Mouse (Mus musculus): ENCODE measurements around the gene Olfr572. TPM values are rescaled to one million over a fixed set of nuclear protein-coding genes. Genes with fewer than 3 reads are reported as not detected.

Gene Olfr572
- polyA plus RNA-seq, 1 experiment, result not detected

DNA sequence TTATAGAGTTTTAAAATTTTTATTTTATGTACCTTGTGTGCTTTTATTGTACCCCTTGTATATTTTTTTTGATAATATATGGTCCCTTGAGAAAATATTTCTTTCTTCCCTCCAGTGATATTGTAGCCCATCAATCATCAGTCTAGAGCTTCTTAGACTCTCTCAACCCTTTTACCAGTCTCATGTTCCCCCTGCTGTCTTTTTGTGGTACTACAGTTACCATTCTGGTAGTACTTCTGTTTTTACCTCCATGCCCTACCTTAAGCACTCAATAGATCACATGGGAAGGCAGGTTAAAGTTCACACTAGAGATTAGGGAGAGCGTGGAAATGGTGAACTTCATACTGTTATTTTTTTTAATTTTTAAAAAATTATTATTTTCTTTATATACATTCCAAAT, 4.6 kb upstream of the Olfr572 start:
- no peak for DNase-seq
- no peaks in the 10 kb centered on the region for H3K4me1 ChIP-seq (replicated peaks; ENCODE audit: control insufficient read depth, insufficient read depth, low read length)
- 13% methylated on average over 1 of the region's 1 CpGs for WGBS
- H3K27ac ChIP-seq (ENCODE audit: control insufficient read depth, insufficient read depth, low read length), result no peak overlapping the region
- no peak overlapping the region for H3K4me3 ChIP-seq (ENCODE audit: control insufficient read depth, insufficient read depth, low read length)
- TF ChIP-seq CTCF (IDR thresholded peaks at IDR 0.05; ENCODE audit: borderline replicate concordance, control insufficient read depth, extremely low read depth, insufficient read depth, low read length, poor library complexity) (no peak), POLR2A (IDR thresholded peaks at IDR 0.05; ENCODE audit: control insufficient read depth, extremely low read depth, insufficient read depth, low read length, poor library complexity) (no peak)
- H3K27me3 ChIP-seq (ENCODE audit: control insufficient read depth, insufficient read depth, low read length), result no peaks in the 10 kb centered on the region
- H3K36me3 ChIP-seq (ENCODE audit: control insufficient read depth, insufficient read depth, low read length), result no peaks in the 10 kb centered on the region

- Histone ChIP-seq H3K27me3 (ENCODE audit: control insufficient read depth, insufficient read depth, low read length) (no peaks in the 10 kb centered on the region), H3K27ac (ENCODE audit: control insufficient read depth, insufficient read depth, low read length) (no peak overlapping the region), H3K4me1 (replicated peaks; ENCODE audit: control insufficient read depth, insufficient read depth, low read length) (no peaks in the 10 kb centered on the region), H3K4me3 (ENCODE audit: control insufficient read depth, insufficient read depth, low read length) (no peak overlapping the region), H3K36me3 (ENCODE audit: control insufficient read depth, insufficient read depth, low read length) (no peaks in the 10 kb centered on the region)
- no peak for DNase-seq
- no peak for TF ChIP-seq POLR2A (IDR thresholded peaks at IDR 0.05; ENCODE audit: control insufficient read depth, extremely low read depth, insufficient read depth, low read length, poor library complexity)
- no peak for TF ChIP-seq CTCF (IDR thresholded peaks at IDR 0.05; ENCODE audit: borderline replicate concordance, control insufficient read depth, extremely low read depth, insufficient read depth, low read length, poor library complexity)
- 25% methylated on average over 3 of the region's 3 CpGs for WGBS
Measured at GRCm38 (mm10) chr7:102927105-102927504, 2.9 kb downstream of the Olfr572 start.

GRCm38 (mm10) chr7:102942475-102942874, 18.3 kb downstream of the Olfr572 start, which contains the start of gene Olfr573-ps1:
TSS of gene Olfr573-ps1 (minus strand) at chr7:102942575.
- H3K4me3 ChIP-seq (ENCODE audit: control insufficient read depth, insufficient read depth, low read length), result no peak within 1 kb of the TSS
- no peaks in the 10 kb centered on the region for H3K27me3 ChIP-seq (ENCODE audit: control insufficient read depth, insufficient read depth, low read length)
- 93% methylated on average over 2 of the region's 2 CpGs for WGBS
- no peak within 1 kb of the TSS for H3K27ac ChIP-seq (ENCODE audit: control insufficient read depth, insufficient read depth, low read length)
- DNase-seq, result no peak
- H3K4me1 ChIP-seq (replicated peaks; ENCODE audit: control insufficient read depth, insufficient read depth, low read length), result no peaks in the 10 kb centered on the region
- H3K36me3 ChIP-seq (ENCODE audit: control insufficient read depth, insufficient read depth, low read length), result no peaks in the 10 kb centered on the region
- no peak for TF ChIP-seq CTCF (IDR thresholded peaks at IDR 0.05; ENCODE audit: borderline replicate concordance, control insufficient read depth, extremely low read depth, insufficient read depth, low read length, poor library complexity)
- no peak for TF ChIP-seq POLR2A (IDR thresholded peaks at IDR 0.05; ENCODE audit: control insufficient read depth, extremely low read depth, insufficient read depth, low read length, poor library complexity)

GRCm38 (mm10) chr7:102943417-102943816, 19.2 kb downstream of the Olfr572 start:
- no peaks in the 10 kb centered on the region for H3K27me3 ChIP-seq (ENCODE audit: control insufficient read depth, insufficient read depth, low read length)
- H3K4me3 ChIP-seq (ENCODE audit: control insufficient read depth, insufficient read depth, low read length), result no peak overlapping the region
- TF ChIP-seq CTCF (IDR thresholded peaks at IDR 0.05; ENCODE audit: borderline replicate concordance, control insufficient read depth, extremely low read depth, insufficient read depth, low read length, poor library complexity), result no peak
- no peak for TF ChIP-seq POLR2A (IDR thresholded peaks at IDR 0.05; ENCODE audit: control insufficient read depth, extremely low read depth, insufficient read depth, low read length, poor library complexity)
- DNase-seq, result no peak
- H3K27ac ChIP-seq (ENCODE audit: control insufficient read depth, insufficient read depth, low read length), result no peak overlapping the region
- H3K36me3 ChIP-seq (ENCODE audit: control insufficient read depth, insufficient read depth, low read length), result no peaks in the 10 kb centered on the region
- WGBS, result 94% methylated on average over 1 of the region's 1 CpGs
- H3K4me1 ChIP-seq (replicated peaks; ENCODE audit: control insufficient read depth, insufficient read depth, low read length), result no peaks in the 10 kb centered on the region

DNA sequence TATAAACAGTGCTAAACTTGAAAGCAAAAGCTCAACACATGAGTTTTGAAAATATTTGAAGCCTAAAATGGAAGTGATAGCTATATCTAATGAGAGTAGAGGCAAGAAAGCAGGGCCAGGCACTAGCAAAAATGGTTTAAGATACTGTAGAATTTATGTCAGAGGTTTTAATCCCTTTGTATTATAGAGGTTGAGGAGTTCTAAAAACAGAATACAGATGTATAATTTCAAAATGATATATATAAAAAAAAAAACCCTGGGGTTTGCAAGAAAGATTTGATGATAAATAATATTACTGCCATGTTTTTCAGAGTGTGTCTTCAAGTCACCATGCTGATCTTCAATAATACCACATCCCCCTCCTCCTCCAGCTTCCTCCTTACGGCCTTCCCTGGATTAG, 24.0 kb downstream of the Olfr572 start, which contains the start of gene Olfr574:
TSS of gene Olfr574 (plus strand) at position 301 of the 400 bp plus-strand sequence.
- no peaks in the 10 kb centered on the region for H3K27me3 ChIP-seq (ENCODE audit: control insufficient read depth, insufficient read depth, low read length)
- no peaks in the 10 kb centered on the region for H3K36me3 ChIP-seq (ENCODE audit: control insufficient read depth, insufficient read depth, low read length)

GRCm38 (mm10) chr7:102950732-102951131, 26.5 kb downstream of the Olfr572 start:
- 86% methylated on average over 1 of the region's 1 CpGs for WGBS
- Histone ChIP-seq H3K4me1 (replicated peaks; ENCODE audit: control insufficient read depth, insufficient read depth, low read length) (no peaks in the 10 kb centered on the region), H3K27ac (ENCODE audit: control insufficient read depth, insufficient read depth, low read length) (no peak overlapping the region), H3K27me3 (ENCODE audit: control insufficient read depth, insufficient read depth, low read length) (no peaks in the 10 kb centered on the region), H3K36me3 (ENCODE audit: control insufficient read depth, insufficient read depth, low read length) (no peaks in the 10 kb centered on the region), H3K4me3 (ENCODE audit: control insufficient read depth, insufficient read depth, low read length) (no peak overlapping the region)
- DNase-seq, result no peak
- no peak for TF ChIP-seq POLR2A (IDR thresholded peaks at IDR 0.05; ENCODE audit: control insufficient read depth, extremely low read depth, insufficient read depth, low read length, poor library complexity)
- TF ChIP-seq CTCF (IDR thresholded peaks at IDR 0.05; ENCODE audit: borderline replicate concordance, control insufficient read depth, extremely low read depth, insufficient read depth, low read length, poor library complexity), result no peak

More for the DNA sequence above, 24.0 kb downstream of the Olfr572 start, which contains the start of gene Olfr574:
- Histone ChIP-seq H3K27ac (ENCODE audit: control insufficient read depth, insufficient read depth, low read length) (no peak within 1 kb of the TSS), H3K4me3 (ENCODE audit: control insufficient read depth, insufficient read depth, low read length) (no peak within 1 kb of the TSS), H3K4me1 (replicated peaks; ENCODE audit: control insufficient read depth, insufficient read depth, low read length) (no peaks in the 10 kb centered on the region)
- DNase-seq, result no peak
- TF ChIP-seq POLR2A (IDR thresholded peaks at IDR 0.05; ENCODE audit: control insufficient read depth, extremely low read depth, insufficient read depth, low read length, poor library complexity), result no peak
- TF ChIP-seq CTCF (IDR thresholded peaks at IDR 0.05; ENCODE audit: borderline replicate concordance, control insufficient read depth, extremely low read depth, insufficient read depth, low read length, poor library complexity), result no peak
- WGBS, result 100% methylated on average over 1 of the region's 1 CpGs

DNA sequence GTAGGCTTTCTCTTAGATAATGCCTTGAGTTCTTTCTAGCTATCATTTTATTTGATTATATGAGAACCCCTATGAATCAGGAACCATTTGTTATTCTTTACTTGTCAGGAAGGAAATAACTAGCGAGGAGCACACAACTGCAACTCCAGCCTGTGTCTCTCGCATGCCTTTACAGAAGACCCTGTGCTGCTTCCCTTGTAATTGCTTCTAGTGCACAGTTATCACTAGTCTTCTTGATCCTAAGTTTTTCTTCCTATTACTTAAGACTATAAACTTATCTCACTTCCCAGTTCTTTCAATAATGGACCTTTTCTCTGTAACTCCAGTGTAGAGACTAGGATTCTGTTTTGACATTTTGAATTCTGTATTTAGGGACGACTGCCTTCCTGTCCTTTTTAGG, 33.9 kb downstream of the Olfr572 start:
- TF ChIP-seq CTCF (IDR thresholded peaks at IDR 0.05; ENCODE audit: borderline replicate concordance, control insufficient read depth, extremely low read depth, insufficient read depth, low read length, poor library complexity) (no peak), POLR2A (IDR thresholded peaks at IDR 0.05; ENCODE audit: control insufficient read depth, extremely low read depth, insufficient read depth, low read length, poor library complexity) (no peak)
- Histone ChIP-seq H3K4me1 (replicated peaks; ENCODE audit: control insufficient read depth, insufficient read depth, low read length) (no peaks in the 10 kb centered on the region), H3K4me3 (ENCODE audit: control insufficient read depth, insufficient read depth, low read length) (no peak overlapping the region), H3K36me3 (ENCODE audit: control insufficient read depth, insufficient read depth, low read length) (no peaks in the 10 kb centered on the region), H3K27me3 (ENCODE audit: control insufficient read depth, insufficient read depth, low read length) (no peaks in the 10 kb centered on the region), H3K27ac (ENCODE audit: control insufficient read depth, insufficient read depth, low read length) (no peak overlapping the region)
- DNase-seq, result no peak
- WGBS, result 77% methylated on average over 3 of the region's 3 CpGs
